Mouse (Mus musculus): ENCODE results near the gene Zc3h4.

Zc3h4 gene

GRCm38 (mm10) chr7:16399820-16400688, 656 bp upstream of the Zc3h4 start:
- DNase-seq (ENCODE audit: low read depth, low spot score): peak; percentile 99

DNA sequence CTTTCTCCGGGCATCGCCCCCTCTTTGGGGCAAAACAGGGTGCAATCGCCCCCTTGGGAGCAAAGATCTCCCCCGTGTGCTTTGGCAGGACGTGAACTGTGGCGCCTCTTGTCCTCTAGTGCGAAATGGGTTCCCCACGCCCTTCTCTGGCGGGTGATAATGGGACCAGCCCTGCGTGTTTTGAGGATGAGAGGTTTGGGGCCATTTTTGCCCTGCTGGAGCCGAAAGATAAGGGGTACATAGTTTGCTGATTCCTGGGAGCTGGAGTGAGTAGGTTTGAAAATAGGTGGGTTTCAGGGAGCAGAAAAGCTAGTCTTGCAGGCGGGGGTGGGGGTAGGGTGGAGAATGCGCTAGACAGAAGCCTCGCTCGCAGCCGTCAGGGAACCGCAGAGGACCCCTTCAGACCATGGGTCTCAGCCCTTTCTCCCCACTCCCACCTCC, 1.3 kb downstream of the Zc3h4 start:
- DNase-seq (ENCODE audit: low read depth, low spot score): no peak

DNA sequence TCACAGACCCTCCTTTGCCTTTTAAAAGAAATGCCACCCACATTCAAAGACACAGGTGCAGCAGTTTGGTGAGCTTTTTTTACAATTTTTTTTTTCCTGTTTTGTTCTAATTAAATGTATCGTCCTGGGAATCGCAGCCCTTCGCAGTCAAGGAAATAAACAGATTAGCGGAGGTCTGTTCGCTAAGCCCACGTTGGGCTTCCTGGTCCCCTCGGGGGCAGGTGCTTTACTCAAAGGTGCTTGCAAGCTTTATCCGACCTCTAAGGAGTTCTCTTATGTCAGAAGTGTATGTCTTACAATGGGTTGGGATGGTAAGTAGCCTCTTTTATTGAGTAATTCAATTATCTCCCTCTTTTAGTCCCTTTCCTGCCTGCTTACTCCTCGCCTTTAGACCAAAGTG, 1.7 kb downstream of the Zc3h4 start:
- DNase-seq (ENCODE audit: low read depth, low spot score): no peak

DNA sequence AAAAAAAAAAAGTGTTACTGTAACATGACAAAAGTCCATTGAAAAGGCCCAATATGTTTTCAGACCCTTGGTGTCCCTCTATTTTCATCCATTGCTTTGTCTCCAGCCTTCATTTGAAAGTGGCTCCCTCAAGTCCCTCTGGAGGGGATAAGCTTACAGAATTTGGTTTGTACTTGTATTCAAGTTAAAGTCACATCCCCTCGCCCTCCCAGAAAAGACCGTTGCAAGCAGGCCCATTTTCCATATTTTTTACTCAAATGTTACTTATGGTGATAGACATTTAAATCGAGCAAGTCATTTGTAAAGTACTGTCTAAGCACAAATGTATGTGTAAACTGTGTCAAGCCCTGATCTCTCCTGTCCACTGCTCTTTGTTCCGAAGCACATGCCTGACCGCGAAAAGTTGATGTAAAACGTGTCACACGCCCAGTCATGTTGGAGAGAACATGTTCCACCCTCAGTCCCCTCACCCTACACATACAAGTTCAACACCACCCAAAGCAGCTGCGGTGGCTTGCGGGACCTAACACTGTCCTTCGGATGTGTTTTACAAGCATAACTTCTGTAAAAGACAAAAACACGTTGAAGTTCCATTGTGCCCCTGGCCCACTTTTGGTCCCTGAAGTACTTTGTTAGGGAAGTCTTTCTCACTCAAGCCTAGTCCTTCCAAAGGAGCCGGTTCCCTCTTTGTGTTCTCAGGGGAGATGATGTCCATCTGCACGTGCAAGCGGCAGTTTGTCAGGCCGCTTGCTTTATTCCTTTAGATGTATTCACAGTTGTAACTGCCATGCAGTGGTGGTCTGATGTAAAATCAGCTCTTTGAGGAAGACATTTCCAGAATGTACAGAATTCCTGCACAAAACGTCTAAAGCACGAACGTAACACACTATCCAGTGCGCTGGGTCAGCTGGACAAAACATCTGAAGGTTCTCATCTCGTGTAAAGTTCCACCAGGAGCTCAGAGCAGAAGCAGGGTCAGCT, 2.5 kb downstream of the Zc3h4 start:
- no peak for DNase-seq (ENCODE audit: low read depth, low spot score)

GRCm38 (mm10) chr7:16404315-16405072, 3.8 kb downstream of the Zc3h4 start:
- DNase-seq (ENCODE audit: low read depth, low spot score): no peak

- no peak for DNase-seq (ENCODE audit: low read depth, low spot score)
Measured at GRCm38 (mm10) chr7:16405073-16405455, 4.4 kb downstream of the Zc3h4 start.

DNA sequence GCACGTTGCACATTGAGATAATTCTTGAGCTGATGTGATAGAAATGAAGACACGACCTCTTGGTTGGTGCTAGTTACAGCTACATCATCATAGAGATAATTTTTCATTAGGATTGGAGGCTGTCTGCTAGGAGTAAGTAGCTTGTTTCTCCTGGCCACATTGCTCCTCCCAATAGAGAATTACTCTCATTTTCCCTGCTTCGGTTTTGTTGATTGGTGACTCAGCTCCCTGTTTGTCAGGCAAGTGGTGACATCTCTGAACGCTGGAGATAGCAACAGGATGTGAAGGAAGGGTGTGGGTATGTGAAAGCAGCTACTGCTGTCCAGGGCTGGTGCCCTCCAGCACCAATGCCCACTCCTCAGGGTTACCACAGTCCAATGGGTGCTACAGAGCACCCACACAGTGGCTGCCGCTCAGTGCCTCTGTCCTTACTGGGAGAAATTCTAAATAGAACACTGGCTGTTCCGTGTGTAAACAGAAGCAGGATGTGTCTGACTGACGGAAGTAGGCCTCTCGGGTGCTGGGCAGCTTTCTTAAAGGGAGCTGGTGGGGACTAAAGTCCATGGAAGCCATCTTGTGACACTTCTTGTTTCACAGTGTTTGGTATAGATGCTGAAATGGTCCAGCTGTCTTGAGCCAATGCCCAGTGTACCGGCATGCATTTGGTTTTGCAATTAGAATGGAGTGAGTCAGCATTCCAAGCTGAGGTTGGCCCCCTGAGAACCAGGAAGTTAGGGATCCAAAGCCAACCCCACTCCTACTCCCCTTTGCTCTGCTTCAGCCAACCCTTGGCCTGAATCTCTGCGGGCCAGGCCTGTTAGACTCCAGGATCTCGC, 5.0 kb downstream of the Zc3h4 start:
- no peak for DNase-seq (ENCODE audit: low read depth, low spot score)

GRCm38 (mm10) chr7:16406978-16407377, 6.3 kb downstream of the Zc3h4 start:
- no peak for DNase-seq (ENCODE audit: low read depth, low spot score)

DNA sequence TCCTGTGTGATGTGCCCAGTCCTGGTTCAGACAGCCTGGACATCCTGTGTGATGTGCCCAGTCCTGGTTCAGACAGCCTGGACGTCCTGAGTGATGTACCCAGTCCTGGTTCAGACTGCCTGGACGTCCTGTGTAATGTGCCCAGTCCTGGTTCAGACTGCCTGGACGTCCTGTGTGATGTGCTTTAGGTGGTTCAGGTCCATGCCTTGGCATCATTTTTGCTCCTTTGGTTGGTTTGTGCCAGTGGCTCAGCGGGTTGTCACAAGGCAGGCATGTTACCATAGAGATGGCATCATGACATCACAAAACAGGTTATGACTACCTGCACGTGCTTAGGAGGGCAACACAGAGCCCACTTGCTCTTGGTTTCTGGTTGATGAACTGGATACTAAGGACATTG, 10.4 kb downstream of the Zc3h4 start:
- no peak for DNase-seq (ENCODE audit: low read depth, low spot score)

GRCm38 (mm10) chr7:16412220-16412896, 11.6 kb downstream of the Zc3h4 start:
- DNase-seq (ENCODE audit: low read depth, low spot score): no peak

GRCm38 (mm10) chr7:16412930-16413329, 12.2 kb downstream of the Zc3h4 start:
- no peak for DNase-seq (ENCODE audit: low read depth, low spot score)

- no peak for DNase-seq (ENCODE audit: low read depth, low spot score)
Measured at GRCm38 (mm10) chr7:16415426-16415825, 14.7 kb downstream of the Zc3h4 start.

GRCm38 (mm10) chr7:16417141-16417771, 16.5 kb downstream of the Zc3h4 start:
- DNase-seq (ENCODE audit: low read depth, low spot score): no peak

DNA sequence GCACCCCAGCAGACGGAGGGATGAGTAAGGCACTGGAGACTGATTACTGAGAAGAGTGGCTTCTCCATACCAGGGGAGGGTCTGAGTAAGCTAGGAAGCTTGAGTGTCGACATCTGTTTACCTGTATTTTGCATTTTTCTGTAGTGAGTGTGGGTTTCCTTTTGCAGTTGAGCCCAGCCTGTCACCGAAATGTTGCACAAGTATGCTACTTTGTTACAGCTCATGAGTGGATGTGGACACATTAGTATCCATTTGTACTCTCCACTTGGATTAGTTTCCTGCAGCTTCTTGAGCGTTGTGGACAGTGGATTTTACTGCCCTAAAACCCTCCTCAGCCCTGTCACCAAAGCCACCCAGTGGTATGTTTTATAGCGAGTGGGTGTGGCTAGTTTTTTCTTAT, 18.0 kb downstream of the Zc3h4 start:
- no peak for DNase-seq (ENCODE audit: low read depth, low spot score)

- DNase-seq (ENCODE audit: low read depth, low spot score): no peak
Measured at GRCm38 (mm10) chr7:16420493-16421118, 19.9 kb downstream of the Zc3h4 start.

DNA sequence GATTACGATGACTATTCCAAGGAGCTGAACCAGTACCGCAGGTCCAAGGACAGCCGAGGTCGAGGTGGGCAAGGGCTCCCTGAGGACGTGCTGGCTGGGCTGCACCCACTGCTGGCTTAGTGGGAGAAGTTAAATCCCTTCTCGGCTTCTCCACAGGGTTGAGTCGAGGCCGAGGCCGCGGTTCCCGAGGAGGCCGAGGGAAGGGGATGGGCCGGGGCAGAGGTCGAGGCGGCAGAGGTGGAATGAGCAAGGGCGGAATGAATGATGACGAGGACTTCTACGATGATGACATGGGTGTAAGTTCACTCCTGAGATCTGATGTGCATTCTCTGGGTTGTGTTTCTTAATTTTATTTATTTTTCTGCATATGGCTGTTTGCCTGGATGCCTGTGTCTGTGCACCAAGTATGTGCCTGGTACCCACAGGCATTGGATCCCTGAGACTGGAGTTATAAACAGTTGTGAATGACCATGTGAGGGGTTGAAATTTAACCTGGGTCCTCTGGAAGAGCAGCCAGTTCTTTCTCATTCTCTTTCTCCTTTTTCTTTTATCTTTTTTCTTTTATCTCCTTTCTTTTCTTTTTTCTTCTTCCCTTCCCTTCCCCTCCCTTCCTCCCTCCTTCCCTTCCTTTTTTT, 21.6 kb downstream of the Zc3h4 start:
- no peak for DNase-seq (ENCODE audit: low read depth, low spot score)

- DNase-seq (ENCODE audit: low read depth, low spot score): no peak
Measured at GRCm38 (mm10) chr7:16423731-16424130, 23.0 kb downstream of the Zc3h4 start.

- DNase-seq (ENCODE audit: low read depth, low spot score): no peak
Measured at GRCm38 (mm10) chr7:16425721-16426120, 25.0 kb downstream of the Zc3h4 start.
